Mouse (Mus musculus) CH12.LX (cell line): ENCODE data around the gene Mtx1. TPM values are rescaled to one million over a fixed set of nuclear protein-coding genes. Genes with fewer than 3 reads are reported as not detected.

ENCODE experiments used
- DNase-seq: peaks from one replicate; pipeline ENCODE4 v3.0.0-alpha.2; 2013; ENCODE audit errors: extremely low read depth
- H3K27ac ChIP-seq: 2 replicates; pipeline ENCODE4 v1.5.1; 2012; ENCODE audit warnings: low read depth, mild to moderate bottlenecking, control low read depth, moderate library complexity; ENCODE audit not compliant: insufficient read depth
- H3K27me3 ChIP-seq: replicated peaks from 2 replicates; pipeline ENCODE3; 2012; ENCODE audit warnings: inconsistent platforms
- H3K36me3 ChIP-seq, 2 experiments: replicated peaks in 1 of 2; 2 replicates each; pipeline versions ENCODE3 to v1.6.1; 2012; ENCODE audit warnings: inconsistent platforms in 1 of 2, low read length in 1 of 2, mild to moderate bottlenecking in 1 of 2, mixed read lengths in 1 of 2, moderate library complexity in 1 of 2; ENCODE audit not compliant: control insufficient read depth in 1 of 2, insufficient read depth in 1 of 2
- H3K4me1 ChIP-seq, 2 experiments: 2 replicates each; pipeline ENCODE4 v1.6.1; 2012; ENCODE audit warnings: inconsistent platforms in 1 of 2, moderate library complexity in 1 of 2; ENCODE audit not compliant: insufficient read depth in 2 of 2, control insufficient read depth in 1 of 2
- H3K4me2 ChIP-seq: 2 replicates; pipeline ENCODE4 v1.6.1; 2012; ENCODE audit warnings: low read depth, mild to moderate bottlenecking, control low read depth; ENCODE audit not compliant: poor library complexity, insufficient read depth, severe bottlenecking
- H3K4me3 ChIP-seq, 3 experiments: fragments of 150-350 bp in 1 of 3; sonication (generic) in 1 of 3; replicated peaks in 1 of 3; 2 replicates each; pipeline versions ENCODE3 to v1.5.1; 2011 to 2012; ENCODE audit warnings: low read depth in 2 of 3, low read length in 2 of 3, mild to moderate bottlenecking in 2 of 3, moderate library complexity in 2 of 3, control low read depth in 1 of 3, improper control_type of control experiment in 1 of 3, inconsistent platforms in 1 of 3, mixed read lengths in 1 of 3; ENCODE audit not compliant: poor library complexity in 1 of 3
- H3K79me2 ChIP-seq: replicated peaks from 2 replicates; pipeline ENCODE4 v1.6.1; 2012; ENCODE audit warnings: mild to moderate bottlenecking, moderate library complexity; ENCODE audit not compliant: control insufficient read depth, poor library complexity, insufficient read depth, severe bottlenecking; ENCODE audit errors: extremely low read depth
- H3K9ac ChIP-seq: 2 replicates; pipeline ENCODE4 v1.6.1; 2012; ENCODE audit warnings: low read depth, mild to moderate bottlenecking, control low read depth, moderate library complexity; ENCODE audit not compliant: insufficient read depth
- H3K9me3 ChIP-seq: replicated peaks from 2 replicates; pipeline ENCODE3; 2012; ENCODE audit warnings: low read length, inconsistent platforms, mixed read lengths
- BHLHE40 ChIP-seq: IDR thresholded peaks from 2 replicates; pipeline ENCODE4 v1.6.1; 2011; ENCODE audit warnings: mild to moderate bottlenecking, low read depth, low read length, improper control_type of control experiment
- CHD1 ChIP-seq: IDR thresholded peaks from 2 replicates; pipeline ENCODE4 v1.6.1; 2012; ENCODE audit warnings: low read depth, low read length, improper control_type of control experiment, inconsistent platforms
- CHD2 ChIP-seq: IDR thresholded peaks from 2 replicates; pipeline ENCODE4 v1.6.1; 2011; ENCODE audit warnings: low read length, improper control_type of control experiment
- CTCF ChIP-seq, 2 experiments: IDR thresholded peaks in 1 of 2; conservative IDR thresholded peaks in 1 of 2; 2 replicates each; pipeline ENCODE4 v1.5.1; 2011 to 2012; ENCODE audit warnings: low read depth in 2 of 2, low read length in 2 of 2, improper control_type of control experiment in 1 of 2, inconsistent platforms in 1 of 2, mild to moderate bottlenecking in 1 of 2, moderate library complexity in 1 of 2
- ETS1 ChIP-seq: conservative IDR thresholded peaks from 2 replicates; pipeline ENCODE4 v1.6.1; 2012; ENCODE audit warnings: low read depth, mild to moderate bottlenecking, inconsistent platforms, low read length, improper control_type of control experiment, moderate library complexity
- HCFC1 ChIP-seq: IDR thresholded peaks from 2 replicates; pipeline ENCODE4 v1.6.1; 2012; ENCODE audit warnings: low read depth, mild to moderate bottlenecking, inconsistent platforms, low read length, improper control_type of control experiment
- IRF4 ChIP-seq: IDR thresholded peaks from 2 replicates; pipeline ENCODE4 v1.6.1; 2014; ENCODE audit warnings: low read depth, mild to moderate bottlenecking, inconsistent platforms, low read length, improper control_type of control experiment
- JUN ChIP-seq: IDR thresholded peaks from 2 replicates; pipeline ENCODE4 v1.6.1; 2011; ENCODE audit warnings: low read depth, mild to moderate bottlenecking, low read length, improper control_type of control experiment, moderate library complexity; ENCODE audit not compliant: insufficient read depth
- JUND ChIP-seq: conservative IDR thresholded peaks from 2 replicates; pipeline ENCODE4 v1.6.1; 2011; ENCODE audit warnings: low read depth, low read length, improper control_type of control experiment
- MAFK ChIP-seq: IDR thresholded peaks from 2 replicates; pipeline ENCODE4 v1.6.1; 2011; ENCODE audit warnings: low read length, improper control_type of control experiment; ENCODE audit not compliant: insufficient replicate concordance
- MAX ChIP-seq: IDR thresholded peaks from 2 replicates; pipeline ENCODE4 v1.6.1; 2011; ENCODE audit warnings: low read length, improper control_type of control experiment
- MEF2A ChIP-seq: IDR thresholded peaks from 2 replicates; pipeline ENCODE4 v1.6.1; 2014; ENCODE audit warnings: low read depth, mild to moderate bottlenecking, inconsistent platforms, low read length, improper control_type of control experiment, borderline replicate concordance
- MXI1 ChIP-seq: IDR thresholded peaks from 2 replicates; pipeline ENCODE4 v1.6.1; 2011; ENCODE audit warnings: mild to moderate bottlenecking, low read depth, low read length, improper control_type of control experiment
- MYC ChIP-seq: IDR thresholded peaks from 2 replicates; pipeline ENCODE4 v1.6.1; 2011; ENCODE audit warnings: low read depth, mild to moderate bottlenecking, improper control_type of control experiment, low read length
- NELFE ChIP-seq: IDR thresholded peaks from 2 replicates; pipeline ENCODE4 v1.6.1; 2011; ENCODE audit warnings: low read depth, low read length, improper control_type of control experiment
- PAX5 ChIP-seq: IDR thresholded peaks from 2 replicates; pipeline ENCODE4 v1.6.1; 2012; ENCODE audit warnings: low read length, inconsistent platforms, mixed read lengths
- POLR2A ChIP-seq: IDR thresholded peaks from 2 replicates; pipeline ENCODE4 v1.6.1; 2011; ENCODE audit warnings: low read depth, mild to moderate bottlenecking, improper control_type of control experiment, low read length
- POLR2AphosphoS2 ChIP-seq: IDR thresholded peaks from 2 replicates; pipeline ENCODE4 v1.6.1; 2011; ENCODE audit warnings: low read depth, low read length, improper control_type of control experiment
- RAD21 ChIP-seq: IDR thresholded peaks from 2 replicates; pipeline ENCODE4 v1.6.1; 2011; ENCODE audit warnings: low read depth, mild to moderate bottlenecking, low read length, improper control_type of control experiment, moderate library complexity
- RCOR1 ChIP-seq: conservative IDR thresholded peaks from 2 replicates; pipeline ENCODE4 v1.6.1; 2012; ENCODE audit warnings: low read depth, mild to moderate bottlenecking, inconsistent platforms, low read length, improper control_type of control experiment
- TBP ChIP-seq: conservative IDR thresholded peaks from 2 replicates; pipeline ENCODE4 v1.6.1; 2011; ENCODE audit warnings: low read depth, low read length, improper control_type of control experiment
- ZMIZ1 ChIP-seq: IDR thresholded peaks from 2 replicates; pipeline ENCODE4 v1.6.1; 2012; ENCODE audit warnings: low read depth, mild to moderate bottlenecking, inconsistent platforms, low read length, improper control_type of control experiment
- ZNF384 ChIP-seq: IDR thresholded peaks from 2 replicates; pipeline ENCODE4 v1.6.1; 2012; ENCODE audit warnings: low read depth, low read length, improper control_type of control experiment, inconsistent platforms
- dilution Hi-C: fragments of 300-500 bp; cut with MboI; formaldehyde crosslinking; loops from 2 replicates; pipeline ENCODE4 v1.14.3; 2020; ENCODE audit warnings: low sequenced_read_pairs; ENCODE audit not compliant: extremely low pct_unique_long_range_greater_than_20kb, extremely low pct_ligation_motif_present
- in situ Hi-C: fragments of 300-500 bp; cut with MboI; formaldehyde crosslinking; loops from 3 replicates; pipeline ENCODE4 v1.14.3; 2019; ENCODE audit warnings: low sequenced_read_pairs, low pct_ligation_motif_present, low pct_unique_long_range_greater_than_20kb, mixed read lengths
- polyA plus RNA-seq: library from polyadenylated mRNA; unstranded; fragments of >175 nt; gene quantifications from 2 replicates; pipeline ENCODE4 v1.2.1, GENCODE M21; 2012; ENCODE audit warnings: low read depth; ENCODE audit not compliant: insufficient read length
- total RNA-seq, 2 experiments: library from RNA; depleted of rRNA; stranded (reverse); fragments of 300-350 nt in 1 of 2; fragments of >200 nt in 1 of 2; gene quantifications; 2 replicates each; pipeline ENCODE4 v1.2.3; 2012 to 2014

Mtx1 gene
- total and polyA plus RNA-seq, 3 experiments, result 162 to 299 (median 205) TPM

GRCm38 (mm10) chr3:89259076-89259475 lies 32.2 kb upstream of the Mtx1 start, which contains the start of gene Dpm3:
TSS of gene Dpm3 (plus strand) at chr3:89259358.
- dilution Hi-C loops (no loop called here), in situ Hi-C loops (no loop called here)
- Histone ChIP-seq H3K27ac (no peak within 1 kb of the TSS), H3K27me3 (peaks cover 2% of the 10 kb centered on the region), H3K79me2 (no peaks in the 10 kb centered on the region), H3K4me3 (no peak within 1 kb of the TSS), H3K4me1 (peaks cover 6 to 19% of the 10 kb centered on the region in 2 experiments), H3K36me3 (no peaks in the 10 kb centered on the region), H3K9ac (no peak within 1 kb of the TSS), H3K4me2 (peak within 1 kb of the TSS; percentile 81; the same call in 1 of the 2 replicates), H3K9me3 (peaks cover 2% of the 10 kb centered on the region)
- TF ChIP-seq IRF4, result no peak
- TF ChIP-seq CTCF (conservative IDR thresholded peaks at IDR 0.05 in 1 of 2, IDR thresholded peaks at IDR 0.05 in 1 of 2; ENCODE audit: low read depth in 2 of 2, low read length in 2 of 2), result no peak
- TF ChIP-seq RAD21, result no peak
- TF ChIP-seq NELFE, result no peak
- TF ChIP-seq JUND, result no peak
- no peak for TF ChIP-seq ETS1
- TF ChIP-seq MAFK, result no peak
- no peak for TF ChIP-seq MEF2A
- TF ChIP-seq JUN, result no peak
- TF ChIP-seq POLR2A, result no peak
- no peak for TF ChIP-seq RCOR1
- TF ChIP-seq TBP, result no peak
- no peak for TF ChIP-seq BHLHE40
- no peak for TF ChIP-seq POLR2AphosphoS2
- no peak for DNase-seq

GRCm38 (mm10) chr3:89256177-89256576 lies 29.3 kb upstream of the Mtx1 start:
- Histone ChIP-seq H3K4me1 (peaks cover 11 to 32% of the 10 kb centered on the region in 2 experiments), H3K27ac (no peak overlapping the region), H3K4me3 (no peak overlapping the region), H3K9ac (no peak overlapping the region), H3K36me3 (no peaks in the 10 kb centered on the region), H3K4me2 (no peak overlapping the region), H3K27me3 (peaks cover 2% of the 10 kb centered on the region), H3K79me2 (no peaks in the 10 kb centered on the region), H3K9me3 (peaks cover 5% of the 10 kb centered on the region)
- TF ChIP-seq HCFC1, result no peak
- no peak for TF ChIP-seq ZMIZ1
- no peak for TF ChIP-seq MAX
- TF ChIP-seq MXI1, result no peak
- TF ChIP-seq JUN, result no peak
- TF ChIP-seq RCOR1, result no peak
- TF ChIP-seq CHD2, result no peak
- TF ChIP-seq ZNF384, result no peak
- TF ChIP-seq POLR2A, result no peak
- no peak for TF ChIP-seq MYC
- no peak for TF ChIP-seq POLR2AphosphoS2
- TF ChIP-seq RAD21, result no peak
- TF ChIP-seq IRF4, result no peak
- TF ChIP-seq PAX5, result no peak
- no peak for TF ChIP-seq CHD1
- dilution Hi-C loops, result no loop called here
- in situ Hi-C loops, result no loop called here
- DNase-seq, result no peak
